Mouse (Mus musculus) myocyte (in vitro differentiated cells): ENCODE data around the gene Macrod2.

Experiments used
- E2F4 ChIP-seq: IDR thresholded peaks from one replicate; pipeline ENCODE4 v1.6.1; 2011; ENCODE audit warnings: mild to moderate bottlenecking, control low read depth, moderate library complexity; ENCODE audit not compliant: insufficient read depth
- MAX ChIP-seq: IDR thresholded peaks from one replicate; pipeline ENCODE4 v1.6.1; 2011; ENCODE audit warnings: low read depth, mild to moderate bottlenecking, control low read depth
- POLR2A ChIP-seq: IDR thresholded peaks from one replicate; pipeline ENCODE4 v1.6.1; 2011; ENCODE audit warnings: low read depth, mild to moderate bottlenecking, control low read depth, moderate library complexity; ENCODE audit not compliant: insufficient read length

GRCm38 (mm10) chr2:140811693-140812092, 416.6 kb downstream of the Macrod2 start:
- TF ChIP-seq POLR2A: no peak
- no peak for TF ChIP-seq E2F4
- TF ChIP-seq MAX: no peak
